Mouse (Mus musculus) limb, embryonic 14.5 days (tissue): ENCODE measurements at regions not wholly inside any gene's neighbourhood (a gene's known extent, or its start where the extent isn't known, plus 50 kb on each side); places are given as distances from the start of the nearest gene placed in this dataset.
A peak's percentile ranks its signal among the peaks of the same experiment; 100 is the strongest.

ENCODE experiments used
- ATAC-seq: fragments of 200-750 bp; cut with Nextera tagmentation; 2 replicates; pipeline ENCODE4 v1.8.0; 2017; ENCODE audit warnings: low read depth, moderate number of reproducible peaks, moderate TSS enrichment; ENCODE audit not compliant: low FRiP score
- DNase-seq: peaks from one replicate; pipeline ENCODE4 v3.0.0-alpha.2; 2015; ENCODE audit warnings: low spot score
- H3K27ac ChIP-seq: fragments of 300-500 bp; sonication (generic); replicated peaks from 2 replicates; pipeline ENCODE4 v1.5.1; 2014; ENCODE audit warnings: low read depth, mild to moderate bottlenecking, low read length, moderate library complexity, mixed read lengths
- H3K27me3 ChIP-seq: fragments of 300-500 bp; sonication (generic); 2 replicates; pipeline ENCODE4 v1.6.1; 2014; ENCODE audit warnings: low read length, mixed read lengths; ENCODE audit not compliant: control insufficient read depth, insufficient read depth
- H3K36me3 ChIP-seq: fragments of 300-500 bp; sonication (generic); 2 replicates; pipeline ENCODE4 v1.6.1; 2014; ENCODE audit warnings: mild to moderate bottlenecking, low read length, moderate library complexity, mixed read lengths; ENCODE audit not compliant: control insufficient read depth, insufficient read depth
- H3K4me1 ChIP-seq: fragments of 300-500 bp; sonication (generic); 2 replicates; pipeline ENCODE4 v1.6.1; 2014; ENCODE audit warnings: antibody characterized with exemption, low read length, mixed read lengths; ENCODE audit not compliant: control insufficient read depth, insufficient read depth
- H3K4me2 ChIP-seq: fragments of 300-500 bp; sonication (generic); replicated peaks from 2 replicates; pipeline ENCODE4 v1.6.1; 2014; ENCODE audit warnings: low read depth, mild to moderate bottlenecking, low read length, moderate library complexity; ENCODE audit not compliant: severe bottlenecking
- H3K4me3 ChIP-seq: fragments of 300-500 bp; sonication (generic); replicated peaks from 2 replicates; pipeline ENCODE4 v1.5.1; 2014; ENCODE audit warnings: low read length
- H3K9ac ChIP-seq: fragments of 300-500 bp; sonication (generic); 2 replicates; pipeline ENCODE4 v1.6.1; 2014; ENCODE audit warnings: mild to moderate bottlenecking, low read depth, low read length, moderate library complexity; ENCODE audit not compliant: severe bottlenecking
- H3K9me3 ChIP-seq: fragments of 300-500 bp; sonication (generic); 2 replicates; pipeline ENCODE4 v1.6.1; 2016; ENCODE audit warnings: low read length; ENCODE audit not compliant: control insufficient read depth
- POLR2A ChIP-seq: fragments of 200-500 bp; IDR thresholded peaks from 2 replicates; pipeline ENCODE4 v1.8.0; 2012; ENCODE audit warnings: inconsistent platforms, mild to moderate bottlenecking, moderate library complexity, borderline replicate concordance; ENCODE audit not compliant: insufficient read depth, insufficient read length; ENCODE audit errors: extremely low read depth
- WGBS: fragments of 180-500 bp; shearing (Covaris S2); extraction: QIAGEN DNeasy Blood & Tissue Kit; methylation state at CpG from one replicate; pipeline ENCODE4 v1.1.7; 2014; 5-methylcytosine and 5-hydroxymethylcytosine counted together

- no peak for TF ChIP-seq POLR2A
These were observed 94.2 kb downstream of the Rbm43 start for GRCm38 (mm10) chr2:51840808-51841207.

GRCm38 (mm10) chr2:51844831-51845230 is 90.1 kb downstream of the Rbm43 start:
- Histone ChIP-seq H3K4me1 (peaks cover 20% of the 10 kb centered on the region), H3K4me3 (no peak overlapping the region), H3K27me3 (no peaks in the 10 kb centered on the region), H3K27ac (peak overlapping the region; percentile 26), H3K9me3 (no peaks in the 10 kb centered on the region), H3K36me3 (no peaks in the 10 kb centered on the region), H3K4me2 (no peak overlapping the region), H3K9ac (no peak overlapping the region)
- peak; percentile 30; the same call in 1 of the 2 replicates for ATAC-seq
- TF ChIP-seq POLR2A, result no peak
- 23% methylated on average over 8 of the region's 8 CpGs for WGBS
- DNase-seq, result peak; percentile 39

More at GRCm38 (mm10) chr2:51840808-51841207, 94.2 kb downstream of the Rbm43 start:
- DNase-seq (no peak), ATAC-seq (no peak)
- Histone ChIP-seq H3K9ac (no peak overlapping the region), H3K27me3 (no peaks in the 10 kb centered on the region), H3K4me2 (no peak overlapping the region), H3K9me3 (no peaks in the 10 kb centered on the region), H3K27ac (no peak overlapping the region), H3K36me3 (no peaks in the 10 kb centered on the region), H3K4me1 (peaks cover 7% of the 10 kb centered on the region), H3K4me3 (no peak overlapping the region)
- WGBS, result 92% methylated on average over 3 of the region's 3 CpGs

- Histone ChIP-seq H3K9ac (no peak overlapping the region), H3K27me3 (no peaks in the 10 kb centered on the region), H3K4me2 (no peak overlapping the region), H3K36me3 (no peaks in the 10 kb centered on the region), H3K4me3 (no peak overlapping the region), H3K27ac (0 out of 2 replicates have a peak overlapping the region, but pooled peaks have one; percentile 10), H3K9me3 (no peaks in the 10 kb centered on the region), H3K4me1 (peaks cover 29% of the 10 kb centered on the region)
- DNase-seq, result no peak
- WGBS, result 26% methylated on average over 4 of the region's 4 CpGs
- ATAC-seq, result no peak
- no peak for TF ChIP-seq POLR2A
These were observed 87.4 kb downstream of the Rbm43 start for GRCm38 (mm10) chr2:51847556-51847955.

GRCm38 (mm10) chr2:51847964-51848363 is 87.0 kb downstream of the Rbm43 start:
- Histone ChIP-seq H3K36me3 (no peaks in the 10 kb centered on the region), H3K27ac (no peak overlapping the region), H3K4me2 (no peak overlapping the region), H3K27me3 (no peaks in the 10 kb centered on the region), H3K9ac (no peak overlapping the region), H3K4me1 (peaks cover 29% of the 10 kb centered on the region), H3K4me3 (no peak overlapping the region), H3K9me3 (no peaks in the 10 kb centered on the region)
- WGBS, result 33% methylated on average over 6 of the region's 6 CpGs
- DNase-seq (no peak), ATAC-seq (no peak)
- TF ChIP-seq POLR2A, result no peak

GRCm38 (mm10) chr2:51848491-51848890 is 86.5 kb downstream of the Rbm43 start:
- H3K36me3 ChIP-seq, result no peaks in the 10 kb centered on the region
- no peak overlapping the region for H3K9ac ChIP-seq
- H3K4me1 ChIP-seq, result peaks cover 29% of the 10 kb centered on the region
- H3K27me3 ChIP-seq, result no peaks in the 10 kb centered on the region
- H3K27ac ChIP-seq, result no peak overlapping the region
- H3K4me2 ChIP-seq, result no peak overlapping the region
- no peak overlapping the region for H3K4me3 ChIP-seq
- no peaks in the 10 kb centered on the region for H3K9me3 ChIP-seq
- no peak for TF ChIP-seq POLR2A
- WGBS, result 15% methylated on average over 2 of the region's 2 CpGs
- DNase-seq (no peak), ATAC-seq (no peak)

- no peak overlapping the region for H3K27ac ChIP-seq
- peaks cover 22% of the 10 kb centered on the region for H3K4me1 ChIP-seq
- DNase-seq (no peak), ATAC-seq (no peak)
- TF ChIP-seq POLR2A, result no peak
- H3K36me3 ChIP-seq, result no peaks in the 10 kb centered on the region
- H3K9me3 ChIP-seq, result no peaks in the 10 kb centered on the region
- no peak overlapping the region for H3K4me2 ChIP-seq
- no peak overlapping the region for H3K4me3 ChIP-seq
- 87% methylated on average over 9 of the region's 9 CpGs for WGBS
- no peak overlapping the region for H3K9ac ChIP-seq
- no peaks in the 10 kb centered on the region for H3K27me3 ChIP-seq
These were observed 84.4 kb downstream of the Rbm43 start for GRCm38 (mm10) chr2:51850581-51850980.
